ENCODE assay signal across 9 mouse cellular contexts in the genomic region with DNA sequence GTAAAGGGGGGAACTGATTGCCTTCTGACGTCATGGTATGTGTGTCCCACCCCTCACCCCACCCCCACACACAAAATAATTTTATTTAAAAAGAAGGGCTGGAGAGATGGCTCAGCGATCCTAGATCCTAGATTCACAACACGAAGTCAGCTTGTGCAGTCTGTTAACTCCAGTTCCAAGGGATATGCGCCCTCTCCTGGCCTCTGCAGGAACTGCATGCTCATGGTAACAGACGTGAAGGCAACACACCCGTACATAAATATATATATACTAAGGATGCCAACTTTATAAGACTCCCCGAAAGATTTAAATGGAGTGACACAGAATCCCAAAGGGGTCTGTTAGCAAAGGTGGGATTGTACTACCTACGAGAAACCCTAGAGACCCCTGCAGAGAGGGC. TPM values are rescaled to one million over a fixed set of nuclear protein-coding genes. Genes with fewer than 3 reads are reported as not detected.
DNase-seq lines count a peak whose midpoint lies in the region; ATAC-seq and TF ChIP-seq lines count a peak whose summit lies in the region.
"Had no signal": no experiment of that assay in that cellular context is flagged by ENCODE, and none has a peak within 500 bp of the region (broad histone marks: within the 10 kb centered on the region; RNA-seq: fewer than 3 reads in every experiment).

No protein-coding gene starts in this region.

- intact Hi-C loops in gastrocnemius, adult 2 months (cut with DNase I), result loop anchor here (2.0 kb wide), 1 partner anchor 158 kb away; no protein-coding TSS in a partner anchor
- intact Hi-C loops in left cerebral cortex, adult 2 months (cut with DNase I), result loop anchor here (2.0 kb wide), 1 partner anchor 158 kb away; no protein-coding TSS in a partner anchor

- TF ChIP-seq CTCF in gastrocnemius, adult 2 months (IDR thresholded peaks at IDR 0.05), result peak; percentile 86
- peak; percentile 77 for TF ChIP-seq CTCF in left cerebral cortex, adult 2 months (IDR thresholded peaks at IDR 0.05)
- TF ChIP-seq CTCF in thymus, adult 2 months (IDR thresholded peaks at IDR 0.05; ENCODE audit: borderline replicate concordance, control insufficient read depth, extremely low read depth, insufficient read depth, low read length, poor library complexity), result no peak

- 0 out of 2 replicates have a peak, but pooled peaks have one; percentile 41 for ATAC-seq in monocyte, adult 5-6 weeks (replicated peaks; ENCODE audit: insufficient number of reproducible peaks, low FRiP score, low TSS enrichment, poor library complexity, severe bottlenecking)

- no peak overlapping the region for H3K27ac ChIP-seq in gastrocnemius, adult 2 months
- no peak overlapping the region for H3K27ac ChIP-seq in left cerebral cortex, adult 2 months
- H3K27ac ChIP-seq in thymus, adult 2 months (ENCODE audit: control insufficient read depth, insufficient read depth, low read length), result no peak overlapping the region
- H3K27ac ChIP-seq: lung, embryonic 15.5 days had no signal

- H3K27me3 ChIP-seq in thymus, adult 2 months (ENCODE audit: control insufficient read depth, insufficient read depth, low read length), result no peaks in the 10 kb centered on the region
- H3K27me3 ChIP-seq: lung, embryonic 15.5 days had no signal

- WGBS in thymus, adult 2 months, result 25% methylated on average over 8 of the region's 8 CpGs

- H3K4me3 ChIP-seq in gastrocnemius, adult 2 months, result no peak overlapping the region
- H3K4me3 ChIP-seq in left cerebral cortex, adult 2 months, result no peak overlapping the region
- H3K4me3 ChIP-seq in thymus, adult 2 months (ENCODE audit: control insufficient read depth, insufficient read depth, low read length), result no peak overlapping the region
- H3K4me3 ChIP-seq: lung, embryonic 15.5 days had no signal

- H3K4me1 ChIP-seq in thymus, adult 2 months (replicated peaks; ENCODE audit: control insufficient read depth, insufficient read depth, low read length), result no peaks in the 10 kb centered on the region
- H3K4me1 ChIP-seq: lung, embryonic 15.5 days had no signal

- TF ChIP-seq POLR2A in thymus, adult 2 months (IDR thresholded peaks at IDR 0.05; ENCODE audit: control insufficient read depth, extremely low read depth, insufficient read depth, low read length, poor library complexity), result no peak

- peak; percentile 59 for DNase-seq in gastrocnemius, adult 18-20 months (ENCODE audit: low spot score)
- DNase-seq in gastrocnemius, postnatal 25 days, result no peak
- peak; percentile 49 to 69 for DNase-seq in CD8-positive naive resting alpha-beta T cell, adult 2 months (ENCODE audit: low read depth in 2 of 2, low spot score in 2 of 2)
- peak; percentile 84 for DNase-seq in brain, adult 2 months (ENCODE audit: low read depth, low spot score)
- DNase-seq in gastrocnemius, adult 2 months, result peak; percentile 71
- DNase-seq in left cerebral cortex, adult 2 months (ENCODE audit: extremely low spot score in 1 of 2, low spot score in 2 of 2), result peak; percentile 59 to 60
- peak; percentile 79 for DNase-seq in thymus, adult 2 months

- no peaks in the 10 kb centered on the region for H3K36me3 ChIP-seq in thymus, adult 2 months (ENCODE audit: control insufficient read depth, insufficient read depth, low read length)
- H3K36me3 ChIP-seq: lung, embryonic 15.5 days had no signal

RNA-seq across cellular contexts. Expression of a gene that starts 39.4 kb away (rescaled TPM):
- 1 to 10 TPM; 1.8 to 2.1 TPM for total RNA-seq in gastrocnemius, adult 18-20 months (2021)
- total RNA-seq in gastrocnemius, postnatal 25 days (2021), result 1 to 10 TPM; 1.6 to 2.7 TPM
- total RNA-seq in gastrocnemius, adult 2 months (2021), result 1 to 10 TPM; 1.9 to 2.0 TPM
- 1 to 10 TPM; 1.8 to 2.2 TPM for total RNA-seq in left cerebral cortex, adult 2 months (2021)
- total RNA-seq in monocyte, adult 5-6 weeks (2017), result not detected in 3 replicates
- 4.2 and 6.5 TPM in 2 replicates for polyA plus RNA-seq in thymus, adult 2 months (2012; rRNA removed)

RNA-seq across cellular contexts. Expression of a gene that starts 51.0 kb away (rescaled TPM):
- under 1 TPM; 0.33 to 0.66 TPM for total RNA-seq in gastrocnemius, adult 18-20 months (2021)
- under 1 TPM; 0.29 to 0.54 TPM for total RNA-seq in gastrocnemius, postnatal 25 days (2021)
- total RNA-seq in gastrocnemius, adult 2 months (2021), result 1 to 10 TPM in 1 of 2 experiments, under 1 TPM in 1; 0.18 to 1.1 TPM
- total RNA-seq in left cerebral cortex, adult 2 months (2021), result 1 to 10 TPM; 7.9 to 9.0 TPM
- total RNA-seq in monocyte, adult 5-6 weeks (2017), result 0.75 TPM in 1 of 3 replicates, not detected in the others
- polyA plus RNA-seq in thymus, adult 2 months (2012; rRNA removed), result 15.3 and 18.4 TPM in 2 replicates
